Mouse (Mus musculus): ENCODE data around the gene Lpp.

DNA sequence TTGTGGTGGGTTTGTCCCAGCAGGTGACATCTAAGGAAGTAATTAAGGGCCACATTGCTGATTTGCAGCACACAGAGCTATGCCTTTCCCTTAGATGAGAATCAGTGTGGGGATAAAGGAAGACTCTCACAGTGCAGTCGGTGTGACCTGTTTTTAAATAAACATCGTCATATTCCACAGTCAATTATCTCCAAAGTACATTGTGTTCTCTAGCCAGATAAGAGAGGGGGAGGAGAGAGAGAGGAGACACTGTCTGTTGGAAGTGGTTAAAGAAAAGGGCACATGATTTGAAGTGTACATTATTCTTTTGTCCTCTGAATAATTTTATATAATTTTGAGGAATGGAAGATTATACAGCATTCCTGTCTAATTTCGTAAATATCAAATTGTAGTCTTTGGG is 388.6 kb downstream of the Lpp start:
- TF ChIP-seq CTCF (IDR thresholded peaks at IDR 0.05; ENCODE audit: control insufficient read depth, insufficient read depth, insufficient replicate concordance, low read depth, low read length) (no peak), POLR2A (IDR thresholded peaks at IDR 0.05; ENCODE audit: control insufficient read depth, low read depth, low read length) (no peak)

Data from testis, adult 2 months (tissue).